ENCODE assay signal across 14 mouse cellular contexts in the genomic region with DNA sequence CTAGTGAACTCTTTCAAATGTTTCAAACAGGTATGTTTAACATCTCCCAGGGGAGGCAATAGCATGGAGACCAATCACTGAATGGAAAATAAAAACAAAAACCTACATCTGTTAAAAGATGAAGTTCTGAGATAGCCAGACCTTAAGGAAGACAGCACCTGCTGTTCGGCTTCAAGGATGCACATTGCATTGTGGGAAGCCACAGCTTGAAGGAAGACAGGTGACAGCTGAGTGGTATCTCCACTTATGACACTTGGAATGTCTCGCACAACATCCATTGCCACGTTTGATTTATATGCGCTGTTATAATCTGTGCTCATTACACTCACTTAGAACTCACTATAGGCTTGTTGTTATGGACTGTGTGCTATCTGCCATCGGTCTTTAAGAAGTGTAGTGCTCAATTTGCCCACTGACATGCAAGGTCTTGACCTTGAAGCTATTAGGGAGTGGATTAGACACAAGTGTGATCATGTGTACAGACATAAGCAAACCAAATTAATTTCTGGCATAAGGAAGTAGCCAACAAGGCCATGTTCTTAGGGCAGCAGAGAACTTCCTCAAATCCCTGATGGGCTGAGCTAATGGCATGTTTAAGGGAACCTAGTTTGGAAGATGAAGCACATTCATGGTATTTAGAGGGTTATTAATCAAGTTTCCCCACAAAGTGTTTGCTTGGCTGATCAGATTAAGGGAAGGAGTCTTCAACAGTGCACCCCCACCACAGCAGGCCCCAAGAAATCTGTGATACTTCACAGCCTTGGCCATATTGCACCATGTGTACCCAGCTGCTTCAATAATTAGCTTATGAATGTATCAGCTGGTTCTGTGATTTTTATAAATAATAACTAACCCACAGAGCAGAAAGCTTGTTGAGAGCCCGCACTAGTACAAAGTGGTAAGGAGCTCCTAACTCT.
DNase-seq lines count a peak whose midpoint lies in the region; ATAC-seq and TF ChIP-seq lines count a peak whose summit lies in the region.
"Had no signal": no experiment of that assay in that cellular context is flagged by ENCODE, and none has a peak within 500 bp of the region (broad histone marks: within the 10 kb centered on the region; RNA-seq: fewer than 3 reads in every experiment).

No protein-coding gene starts in this region.

- H3K27me3 ChIP-seq in kidney, embryonic 15.5 days = no peaks in the 10 kb centered on the region
- no peaks in the 10 kb centered on the region for H3K27me3 ChIP-seq in CH12.LX (replicated peaks)
- no peaks in the 10 kb centered on the region for H3K27me3 ChIP-seq in hindbrain, embryonic 10.5 days (ENCODE audit: insufficient read depth, poor library complexity, severe bottlenecking)
- H3K27me3 ChIP-seq in midbrain, embryonic 14.5 days (ENCODE audit: control insufficient read depth, insufficient read depth, low read length) = no peaks in the 10 kb centered on the region
- H3K27me3 ChIP-seq in kidney, embryonic 14.5 days (ENCODE audit: control insufficient read depth, insufficient read depth, low read length) = no peaks in the 10 kb centered on the region
- H3K27me3 ChIP-seq: limb, embryonic 12.5 days; lung, embryonic 15.5 days had no signal

- no peak overlapping the region for H3K4me2 ChIP-seq in kidney, embryonic 15.5 days
- no peak overlapping the region for H3K4me2 ChIP-seq in CH12.LX (ENCODE audit: insufficient read depth, low read depth, poor library complexity, severe bottlenecking)
- H3K4me2 ChIP-seq in midbrain, embryonic 14.5 days (ENCODE audit: low read length) = no peak overlapping the region
- no peak overlapping the region for H3K4me2 ChIP-seq in kidney, embryonic 14.5 days (replicated peaks; ENCODE audit: low read depth, low read length)
- H3K4me2 ChIP-seq: lung, embryonic 15.5 days had no signal

- 0 out of 2 replicates have a peak, but pooled peaks have one; percentile 33 for ATAC-seq in kidney, embryonic 15.5 days (replicated peaks; ENCODE audit: low FRiP score)
- ATAC-seq in midbrain, embryonic 14.5 days (ENCODE audit: low FRiP score, low TSS enrichment) = peak; percentile 28
- no peak for ATAC-seq in kidney, embryonic 14.5 days (ENCODE audit: low FRiP score, low TSS enrichment)
- ATAC-seq: intestine, embryonic 16.5 days had no signal

- no peaks in the 10 kb centered on the region for H3K4me1 ChIP-seq in kidney, embryonic 15.5 days
- peaks cover 9 to 28% of the 10 kb centered on the region in 2 experiments for H3K4me1 ChIP-seq in CH12.LX (ENCODE audit: control insufficient read depth in 1 of 2, insufficient read depth in 2 of 2)
- H3K4me1 ChIP-seq in hindbrain, embryonic 10.5 days (replicated peaks) = peaks cover 39% of the 10 kb centered on the region
- H3K4me1 ChIP-seq in midbrain, embryonic 14.5 days (ENCODE audit: control insufficient read depth, insufficient read depth, low read length) = peaks cover 28% of the 10 kb centered on the region
- H3K4me1 ChIP-seq in kidney, embryonic 14.5 days (ENCODE audit: control insufficient read depth, insufficient read depth, low read length) = no peaks in the 10 kb centered on the region
- H3K4me1 ChIP-seq: lung, embryonic 15.5 days had no signal

- 0 out of 2 replicates have a peak, but pooled peaks have one; percentile 18 for TF ChIP-seq EP300 in CH12.LX (IDR thresholded peaks at IDR 0.05; ENCODE audit: low read length)

- H3K27ac ChIP-seq in kidney, embryonic 15.5 days = no peak overlapping the region
- H3K27ac ChIP-seq in CH12.LX (ENCODE audit: insufficient read depth, low read depth) = no peak overlapping the region
- peak overlapping the region; percentile 60 for H3K27ac ChIP-seq in hindbrain, embryonic 10.5 days
- peak overlapping the region; percentile 43 for H3K27ac ChIP-seq in midbrain, embryonic 14.5 days (replicated peaks; ENCODE audit: low read depth, low read length)
- no peak overlapping the region for H3K27ac ChIP-seq in kidney, embryonic 14.5 days (ENCODE audit: low read depth, low read length)
- H3K27ac ChIP-seq: limb, embryonic 12.5 days; lung, embryonic 15.5 days had no signal

- no peak for TF ChIP-seq POLR2A in CH12.LX (IDR thresholded peaks at IDR 0.05; ENCODE audit: low read depth, low read length)

- 85% methylated on average over 6 of the region's 6 CpGs for WGBS in kidney, embryonic 15.5 days
- 81% methylated on average over 6 of the region's 6 CpGs for WGBS in hindbrain, embryonic 10.5 days
- 62% methylated on average over 6 of the region's 6 CpGs for WGBS in midbrain, embryonic 14.5 days
- 82% methylated on average over 6 of the region's 6 CpGs for WGBS in kidney, embryonic 14.5 days

- H3K9ac ChIP-seq in kidney, embryonic 15.5 days = no peak overlapping the region
- no peak overlapping the region for H3K9ac ChIP-seq in CH12.LX (ENCODE audit: insufficient read depth, low read depth)
- no peak overlapping the region for H3K9ac ChIP-seq in midbrain, embryonic 14.5 days (replicated peaks; ENCODE audit: low read length)
- no peak overlapping the region for H3K9ac ChIP-seq in kidney, embryonic 14.5 days (ENCODE audit: low read depth, low read length)
- H3K9ac ChIP-seq: limb, embryonic 12.5 days; lung, embryonic 15.5 days had no signal

- no peaks in the 10 kb centered on the region for H3K79me2 ChIP-seq in CH12.LX (replicated peaks; ENCODE audit: control insufficient read depth, extremely low read depth, insufficient read depth, poor library complexity, severe bottlenecking)

- in situ Hi-C loops in CH12.LX (cut with MboI; ENCODE audit: low pct_ligation_motif_present, low pct_unique_long_range_greater_than_20kb, low sequenced_read_pairs) = no loop called here

- no peak for TF ChIP-seq CTCF in CH12.LX (conservative IDR thresholded peaks at IDR 0.05 in 1 of 2, IDR thresholded peaks at IDR 0.05 in 1 of 2; ENCODE audit: low read depth in 2 of 2, low read length in 2 of 2)

- dilution Hi-C loops in CH12.LX (cut with MboI; ENCODE audit: extremely low pct_ligation_motif_present, extremely low pct_unique_long_range_greater_than_20kb, low sequenced_read_pairs) = no loop called here

- H3K36me3 ChIP-seq in kidney, embryonic 15.5 days = no peaks in the 10 kb centered on the region
- H3K36me3 ChIP-seq in CH12.LX (replicated peaks in 1 of 2; ENCODE audit: control insufficient read depth in 1 of 2, insufficient read depth in 1 of 2, low read length in 1 of 2) = peaks cover 11 to 23% of the 10 kb centered on the region in 2 experiments
- H3K36me3 ChIP-seq in hindbrain, embryonic 10.5 days = peaks cover 6% of the 10 kb centered on the region
- no peaks in the 10 kb centered on the region for H3K36me3 ChIP-seq in midbrain, embryonic 14.5 days (ENCODE audit: control insufficient read depth, insufficient read depth, low read length)
- H3K36me3 ChIP-seq in kidney, embryonic 14.5 days (ENCODE audit: control insufficient read depth, insufficient read depth, low read length) = no peaks in the 10 kb centered on the region
- H3K36me3 ChIP-seq: limb, embryonic 12.5 days; lung, embryonic 15.5 days had no signal

- TF ChIP-seq RAD21 in CH12.LX (IDR thresholded peaks at IDR 0.05; ENCODE audit: low read depth, low read length) = no peak

- no peaks in the 10 kb centered on the region for H3K9me3 ChIP-seq in kidney, embryonic 15.5 days (replicated peaks)
- no peaks in the 10 kb centered on the region for H3K9me3 ChIP-seq in CH12.LX (replicated peaks; ENCODE audit: low read length)
- H3K9me3 ChIP-seq in hindbrain, embryonic 10.5 days = no peaks in the 10 kb centered on the region
- H3K9me3 ChIP-seq in midbrain, embryonic 14.5 days (ENCODE audit: control insufficient read depth, low read length) = no peaks in the 10 kb centered on the region
- no peaks in the 10 kb centered on the region for H3K9me3 ChIP-seq in kidney, embryonic 14.5 days (ENCODE audit: control insufficient read depth, low read length)
- H3K9me3 ChIP-seq: limb, embryonic 12.5 days; lung, embryonic 15.5 days had no signal

- H3K4me3 ChIP-seq in kidney, embryonic 15.5 days (replicated peaks) = no peak overlapping the region
- no peak overlapping the region for H3K4me3 ChIP-seq in CH12.LX (replicated peaks in 1 of 3; ENCODE audit: low read depth in 2 of 3, low read length in 2 of 3, poor library complexity in 1 of 3)
- H3K4me3 ChIP-seq in hindbrain, embryonic 10.5 days = no peak overlapping the region
- H3K4me3 ChIP-seq in midbrain, embryonic 14.5 days (replicated peaks; ENCODE audit: low read depth, low read length) = no peak overlapping the region
- H3K4me3 ChIP-seq in kidney, embryonic 14.5 days (ENCODE audit: low read length) = no peak overlapping the region
- H3K4me3 ChIP-seq: limb, embryonic 12.5 days; lung, embryonic 15.5 days had no signal

- no peak for DNase-seq in kidney, adult 8-10 months
- DNase-seq in CH12.LX (ENCODE audit: extremely low read depth) (peak; percentile 27), adipocyte (ENCODE audit: low spot score) (no peak)
- no peak for DNase-seq in hindbrain, embryonic 10.5 days (ENCODE audit: low spot score)
- peak; percentile 26 for DNase-seq in midbrain, embryonic 14.5 days
- no peak for DNase-seq in right cerebral cortex, postnatal 36 days (ENCODE audit: low spot score in 2 of 2)
- DNase-seq: adrenal gland, adult 2 months; gastrocnemius, postnatal 36 days; right cerebral cortex, adult 18-20 months had no signal

TF ChIP-seq in CH12.LX, 34 proteins besides CTCF, POLR2A, EP300 and RAD21:
- TF ChIP-seq UBTF (IDR thresholded peaks at IDR 0.05; ENCODE audit: low read depth, low read length) = no peak
- TF ChIP-seq TCF12 (IDR thresholded peaks at IDR 0.05; ENCODE audit: low read depth, low read length) = peak; percentile 44; the same call in 1 of the 2 replicates
- no peak for TF ChIP-seq ETS1 (conservative IDR thresholded peaks at IDR 0.05; ENCODE audit: low read depth, low read length)
- TF ChIP-seq MXI1 (IDR thresholded peaks at IDR 0.05; ENCODE audit: low read depth, low read length) = no peak
- no peak for TF ChIP-seq MAZ (IDR thresholded peaks at IDR 0.05; ENCODE audit: low read depth, low read length)
- no peak for TF ChIP-seq ZNF384 (IDR thresholded peaks at IDR 0.05; ENCODE audit: low read depth, low read length)

Comparison
In these comparisons a context has a peak if more than half of its experiments do, and no peak if none do; other contexts are left out.
1. H3K27ac ChIP-seq: peak in hindbrain, embryonic 10.5 days (single experiment) and midbrain, embryonic 14.5 days (single experiment); none in kidney, embryonic 15.5 days (single experiment), CH12.LX (single experiment) and kidney, embryonic 14.5 days (single experiment).
2. DNase-seq: peak in CH12.LX (single experiment) and midbrain, embryonic 14.5 days (single experiment); none in kidney, adult 8-10 months (0 of 2), hindbrain, embryonic 10.5 days (single experiment), right cerebral cortex, postnatal 36 days (0 of 2) and adipocyte (single experiment).